Mouse (Mus musculus) CD4-positive, CD25-positive, alpha-beta regulatory T cell, adult 2 months (primary cell): ENCODE measurements around the gene Paxbp1.

ENCODE experiments used
- DNase-seq: peaks from one replicate; pipeline ENCODE4 v3.0.0-alpha.2; 2012; ENCODE audit warnings: low read depth, low spot score

The Paxbp1 gene

GRCm38 (mm10) chr16:90997822-90998221 is 46.5 kb downstream of the Paxbp1 start:
- DNase-seq = peak; percentile 20

GRCm38 (mm10) chr16:90996327-90997243 is 47.8 kb downstream of the Paxbp1 start:
- DNase-seq = no peak

- no peak for DNase-seq
Observed at GRCm38 (mm10) chr16:90995498-90995897, 48.8 kb downstream of the Paxbp1 start.

- DNase-seq = no peak
Observed at GRCm38 (mm10) chr16:90995023-90995422, 49.3 kb downstream of the Paxbp1 start.

GRCm38 (mm10) chr16:90989162-90989561 is 55.2 kb downstream of the Paxbp1 start:
- no peak for DNase-seq

GRCm38 (mm10) chr16:90988665-90989064 is 55.7 kb downstream of the Paxbp1 start:
- DNase-seq = no peak

- no peak for DNase-seq
Observed at GRCm38 (mm10) chr16:90988039-90988438, 56.3 kb downstream of the Paxbp1 start.

- no peak for DNase-seq
Observed at GRCm38 (mm10) chr16:90971004-90971403, 73.3 kb downstream of the Paxbp1 start.

- DNase-seq = no peak
Observed at GRCm38 (mm10) chr16:90966241-90966640, 78.1 kb downstream of the Paxbp1 start.

GRCm38 (mm10) chr16:90964302-90964701 is 80.0 kb downstream of the Paxbp1 start:
- DNase-seq = no peak
